Mouse (Mus musculus) midbrain, embryonic 13.5 days (tissue): ENCODE measurements at regions not wholly inside any gene's neighbourhood (a gene's known extent, or its start where the extent isn't known, plus 50 kb on each side); places are given as distances from the start of the nearest gene placed in this dataset.

ENCODE experiments used
- ATAC-seq: fragments of 200-750 bp; cut with Nextera tagmentation; 2 replicates; pipeline ENCODE4 v1.8.0; 2017; ENCODE audit warnings: mild to moderate bottlenecking, moderate TSS enrichment, moderate library complexity
- H3K27ac ChIP-seq: fragments of 300-500 bp; sonication (generic); 2 replicates; pipeline ENCODE4 v1.5.1; 2015; ENCODE audit warnings: inconsistent platforms, mild to moderate bottlenecking, moderate library complexity
- H3K27me3 ChIP-seq: fragments of 300-500 bp; sonication (generic); 2 replicates; pipeline ENCODE4 v1.6.1; 2015; ENCODE audit warnings: mild to moderate bottlenecking, inconsistent platforms
- H3K36me3 ChIP-seq: fragments of 300-500 bp; sonication (generic); 2 replicates; pipeline ENCODE4 v1.6.1; 2015; ENCODE audit warnings: mild to moderate bottlenecking, inconsistent platforms
- H3K4me1 ChIP-seq: fragments of 300-500 bp; sonication (generic); replicated peaks from 2 replicates; pipeline ENCODE4 v1.6.1; 2015; ENCODE audit warnings: inconsistent platforms
- H3K4me2 ChIP-seq: fragments of 300-500 bp; sonication (generic); replicated peaks from 2 replicates; pipeline ENCODE4 v1.6.1; 2015; ENCODE audit warnings: moderate library complexity, mild to moderate bottlenecking, inconsistent platforms
- H3K4me3 ChIP-seq: fragments of 300-500 bp; sonication (generic); replicated peaks from 2 replicates; pipeline ENCODE4 v1.5.1; 2015; ENCODE audit warnings: mild to moderate bottlenecking, inconsistent platforms
- H3K9ac ChIP-seq: fragments of 300-500 bp; sonication (generic); replicated peaks from 2 replicates; pipeline ENCODE4 v1.6.1; 2015; ENCODE audit warnings: mild to moderate bottlenecking, inconsistent platforms
- H3K9me3 ChIP-seq: fragments of 300-500 bp; sonication (generic); 2 replicates; pipeline ENCODE4 v1.6.1; 2016; ENCODE audit warnings: mild to moderate bottlenecking, inconsistent platforms
- WGBS: fragments of 180-500 bp; shearing (Covaris S2); methylation state at CpG from one replicate; pipeline ENCODE4 v1.1.7; 2015; 5-methylcytosine and 5-hydroxymethylcytosine counted together

GRCm38 (mm10) chr15:59804394-59804793, 212.0 kb downstream of the 4933412E24Rik start:
- no peak overlapping the region for H3K27ac ChIP-seq
- no peaks in the 10 kb centered on the region for H3K36me3 ChIP-seq
- H3K4me2 ChIP-seq, result no peak overlapping the region
- no peak for ATAC-seq
- H3K4me3 ChIP-seq, result no peak overlapping the region
- H3K9me3 ChIP-seq, result no peaks in the 10 kb centered on the region
- H3K27me3 ChIP-seq, result no peaks in the 10 kb centered on the region
- no peak overlapping the region for H3K9ac ChIP-seq
- H3K4me1 ChIP-seq, result no peaks in the 10 kb centered on the region
- 88% methylated on average over 7 of the region's 7 CpGs for WGBS

DNA sequence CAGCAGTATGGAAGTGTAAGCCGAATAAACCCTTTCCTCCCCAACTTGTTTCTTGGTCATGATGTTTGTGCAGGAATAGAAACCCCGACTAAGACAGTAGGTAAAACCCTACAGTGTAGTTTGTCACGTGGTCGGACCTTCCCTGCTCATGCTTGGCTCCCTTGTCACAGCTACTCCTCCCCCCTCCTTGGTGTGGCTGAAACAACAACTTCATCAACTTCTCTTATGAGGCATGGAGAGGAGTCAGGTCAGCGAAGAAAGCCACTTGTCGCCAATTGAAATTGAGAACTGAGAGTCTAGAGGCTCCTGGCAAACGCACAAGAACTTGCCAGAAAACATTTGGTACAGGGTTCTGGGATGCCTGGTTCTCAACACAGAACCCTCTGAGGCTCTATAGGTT, 214.1 kb downstream of the 4933412E24Rik start:
- H3K27ac ChIP-seq, result no peak overlapping the region
- H3K4me1 ChIP-seq, result no peaks in the 10 kb centered on the region
- H3K4me3 ChIP-seq, result no peak overlapping the region
- WGBS, result 83% methylated on average over 7 of the region's 7 CpGs
- no peak for ATAC-seq
- no peaks in the 10 kb centered on the region for H3K36me3 ChIP-seq
- no peak overlapping the region for H3K9ac ChIP-seq
- H3K4me2 ChIP-seq, result no peak overlapping the region
- no peaks in the 10 kb centered on the region for H3K27me3 ChIP-seq
- H3K9me3 ChIP-seq, result no peaks in the 10 kb centered on the region

DNA sequence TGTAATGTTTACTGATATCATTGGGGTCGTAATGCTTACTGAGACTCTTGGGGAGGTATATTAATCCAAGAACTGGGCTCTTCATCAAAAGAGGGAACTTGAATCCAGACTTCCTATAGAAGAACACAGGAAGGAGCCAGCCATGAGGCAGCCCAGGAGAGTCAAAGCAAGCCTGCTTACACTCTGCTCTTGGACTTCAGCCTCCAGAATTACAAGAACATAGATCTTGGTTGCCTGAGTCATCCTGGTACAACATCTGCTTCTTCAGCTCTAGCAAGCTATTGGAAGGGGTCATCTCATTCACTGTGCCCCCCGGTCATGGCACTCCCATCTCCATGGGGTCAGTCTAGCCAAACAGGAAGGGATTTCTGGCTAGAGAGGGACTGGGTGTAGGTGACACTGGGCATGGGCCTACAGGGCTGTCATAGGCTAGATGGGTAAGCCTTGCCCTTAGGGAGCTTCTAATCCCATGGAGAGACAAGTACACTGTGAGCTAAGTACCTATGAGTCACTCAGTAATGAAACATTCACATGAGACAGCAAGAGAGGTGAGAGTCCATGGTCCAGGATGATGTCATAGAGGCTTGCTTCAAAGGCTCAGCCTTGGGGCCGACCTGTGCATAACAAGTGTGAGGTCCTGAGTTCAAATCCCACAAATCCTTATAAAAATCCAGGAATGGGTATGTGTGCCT, 217.1 kb downstream of the 4933412E24Rik start:
- H3K27ac ChIP-seq, result no peak overlapping the region
- no peak overlapping the region for H3K4me3 ChIP-seq
- no peak for ATAC-seq
- no peaks in the 10 kb centered on the region for H3K9me3 ChIP-seq
- H3K36me3 ChIP-seq, result no peaks in the 10 kb centered on the region
- WGBS, result 89% methylated on average over 3 of the region's 3 CpGs
- no peak overlapping the region for H3K9ac ChIP-seq
- no peak overlapping the region for H3K4me2 ChIP-seq
- no peaks in the 10 kb centered on the region for H3K27me3 ChIP-seq
- H3K4me1 ChIP-seq, result no peaks in the 10 kb centered on the region

- no peaks in the 10 kb centered on the region for H3K9me3 ChIP-seq
- no peaks in the 10 kb centered on the region for H3K36me3 ChIP-seq
- no peak overlapping the region for H3K27ac ChIP-seq
- H3K27me3 ChIP-seq, result no peaks in the 10 kb centered on the region
- H3K9ac ChIP-seq, result no peak overlapping the region
- no peak overlapping the region for H3K4me2 ChIP-seq
- H3K4me1 ChIP-seq, result no peaks in the 10 kb centered on the region
- H3K4me3 ChIP-seq, result no peak overlapping the region
- no peak for ATAC-seq
Observed at GRCm38 (mm10) chr15:59798486-59798885, 217.9 kb downstream of the 4933412E24Rik start.

GRCm38 (mm10) chr15:59795717-59796116, 220.7 kb downstream of the 4933412E24Rik start:
- WGBS, result 96% methylated on average over 5 of the region's 5 CpGs
- H3K4me3 ChIP-seq, result no peak overlapping the region
- H3K9ac ChIP-seq, result no peak overlapping the region
- H3K4me2 ChIP-seq, result no peak overlapping the region
- H3K27me3 ChIP-seq, result no peaks in the 10 kb centered on the region
- no peaks in the 10 kb centered on the region for H3K4me1 ChIP-seq
- ATAC-seq, result no peak
- no peaks in the 10 kb centered on the region for H3K36me3 ChIP-seq
- H3K9me3 ChIP-seq, result no peaks in the 10 kb centered on the region
- H3K27ac ChIP-seq, result no peak overlapping the region

GRCm38 (mm10) chr15:59794871-59795270, 221.5 kb downstream of the 4933412E24Rik start:
- Histone ChIP-seq H3K36me3 (no peaks in the 10 kb centered on the region), H3K27me3 (no peaks in the 10 kb centered on the region), H3K9ac (no peak overlapping the region), H3K9me3 (no peaks in the 10 kb centered on the region), H3K4me2 (no peak overlapping the region), H3K4me1 (no peaks in the 10 kb centered on the region), H3K27ac (no peak overlapping the region), H3K4me3 (no peak overlapping the region)
- 84% methylated on average over 6 of the region's 6 CpGs for WGBS
- ATAC-seq, result no peak

DNA sequence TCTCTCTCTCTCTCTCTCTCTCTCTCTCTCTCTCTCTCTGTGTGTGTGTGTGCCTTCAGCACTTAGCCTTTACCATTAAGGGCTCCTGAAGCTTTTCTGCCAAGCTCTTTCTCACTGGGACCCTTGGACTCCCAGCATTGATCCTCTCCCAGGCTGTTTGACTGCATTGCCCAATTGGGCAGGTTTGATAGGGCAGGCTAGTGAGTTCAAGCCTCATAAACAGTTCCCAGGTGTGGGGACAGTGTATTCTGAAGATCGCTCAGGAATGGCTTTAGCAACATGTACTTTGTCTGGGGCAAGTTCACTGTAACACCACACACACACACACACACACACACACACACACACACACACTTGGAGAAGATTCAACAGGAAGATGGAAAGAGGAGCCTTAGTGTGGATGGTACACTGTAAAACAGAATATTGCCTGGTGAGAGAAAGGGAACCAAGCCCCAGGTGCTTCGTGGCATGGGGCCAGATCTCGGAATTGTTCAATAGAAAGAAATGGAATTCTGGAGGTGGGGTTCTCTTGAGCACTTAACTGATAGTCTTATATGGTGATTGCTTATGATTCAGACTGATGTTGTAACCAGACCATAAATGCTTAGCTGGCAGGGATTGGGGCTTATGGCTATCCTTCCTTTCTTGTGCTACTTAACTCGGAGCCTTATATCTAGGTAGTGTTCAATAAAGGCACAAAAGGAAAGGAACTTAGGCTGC, 229.5 kb downstream of the 4933412E24Rik start:
- H3K9ac ChIP-seq, result no peak overlapping the region
- 0 out of 2 replicates have a peak, but pooled peaks cover 2% of the 10 kb centered on the region for H3K27me3 ChIP-seq
- no peak for ATAC-seq
- H3K4me2 ChIP-seq, result no peak overlapping the region
- H3K4me3 ChIP-seq, result no peak overlapping the region
- H3K4me1 ChIP-seq, result peaks cover 16% of the 10 kb centered on the region
- 86% methylated on average over 4 of the region's 4 CpGs for WGBS
- no peaks in the 10 kb centered on the region for H3K36me3 ChIP-seq
- no peaks in the 10 kb centered on the region for H3K9me3 ChIP-seq
- no peak overlapping the region for H3K27ac ChIP-seq

- H3K27ac ChIP-seq, result no peak overlapping the region
- no peak for ATAC-seq
- no peaks in the 10 kb centered on the region for H3K36me3 ChIP-seq
- WGBS, result 90% methylated on average over 5 of the region's 5 CpGs
- no peak overlapping the region for H3K4me3 ChIP-seq
- no peak overlapping the region for H3K4me2 ChIP-seq
- peaks cover 16% of the 10 kb centered on the region for H3K4me1 ChIP-seq
- no peaks in the 10 kb centered on the region for H3K9me3 ChIP-seq
- 0 out of 2 replicates have a peak, but pooled peaks cover 2% of the 10 kb centered on the region for H3K27me3 ChIP-seq
- H3K9ac ChIP-seq, result no peak overlapping the region
Observed at GRCm38 (mm10) chr15:59785981-59786380, 230.4 kb downstream of the 4933412E24Rik start.

GRCm38 (mm10) chr15:59784556-59784929, 231.9 kb downstream of the 4933412E24Rik start:
- Histone ChIP-seq H3K9me3 (no peaks in the 10 kb centered on the region), H3K27me3 (0 out of 2 replicates have a peak, but pooled peaks cover 2% of the 10 kb centered on the region), H3K4me2 (peak overlapping the region; percentile 51), H3K9ac (no peak overlapping the region), H3K4me1 (peaks cover 16% of the 10 kb centered on the region), H3K36me3 (no peaks in the 10 kb centered on the region), H3K27ac (no peak overlapping the region), H3K4me3 (no peak overlapping the region)
- ATAC-seq, result no peak
- WGBS, result 51% methylated on average over 8 of the region's 8 CpGs

GRCm38 (mm10) chr15:59783782-59784555, 232.4 kb downstream of the 4933412E24Rik start:
- ATAC-seq, result peak; percentile 68
- peak overlapping the region; percentile 51 for H3K4me2 ChIP-seq
- no peaks in the 10 kb centered on the region for H3K36me3 ChIP-seq
- no peaks in the 10 kb centered on the region for H3K9me3 ChIP-seq
- no peak overlapping the region for H3K27ac ChIP-seq
- H3K4me1 ChIP-seq, result peaks cover 16% of the 10 kb centered on the region
- WGBS, result 11% methylated on average over 22 of the region's 22 CpGs
- peak overlapping the region; percentile 16 for H3K4me3 ChIP-seq
- peak overlapping the region; percentile 24; the same call in 1 of the 2 replicates for H3K9ac ChIP-seq
- H3K27me3 ChIP-seq, result 0 out of 2 replicates have a peak, but pooled peaks cover 2% of the 10 kb centered on the region

- peaks cover 16% of the 10 kb centered on the region for H3K4me1 ChIP-seq
- 0 out of 2 replicates have a peak, but pooled peaks cover 2% of the 10 kb centered on the region for H3K27me3 ChIP-seq
- H3K9ac ChIP-seq, result 0 out of 2 replicates have a peak overlapping the region, but pooled peaks have one; percentile 24
- 0% methylated on average over 6 of the region's 6 CpGs for WGBS
- H3K9me3 ChIP-seq, result no peaks in the 10 kb centered on the region
- peak overlapping the region; percentile 51 for H3K4me2 ChIP-seq
- H3K27ac ChIP-seq, result no peak overlapping the region
- H3K4me3 ChIP-seq, result peak overlapping the region; percentile 16
- ATAC-seq, result peak; percentile 64
- no peaks in the 10 kb centered on the region for H3K36me3 ChIP-seq
Observed at GRCm38 (mm10) chr15:59783393-59783781, 233.0 kb downstream of the 4933412E24Rik start.

- Histone ChIP-seq H3K4me1 (peaks cover 16% of the 10 kb centered on the region), H3K4me2 (no peak overlapping the region), H3K27me3 (no peaks in the 10 kb centered on the region), H3K27ac (no peak overlapping the region), H3K36me3 (no peaks in the 10 kb centered on the region), H3K9me3 (no peaks in the 10 kb centered on the region), H3K4me3 (no peak overlapping the region), H3K9ac (no peak overlapping the region)
- no peak for ATAC-seq
- 91% methylated on average over 1 of the region's 1 CpGs for WGBS
Observed at GRCm38 (mm10) chr15:59780506-59780905, 235.9 kb downstream of the 4933412E24Rik start.
